Mouse (Mus musculus) retina, adult 2 months (tissue): ENCODE measurements around the gene Olfr1329.
"Not testable (repeated sequence)": the region's sequence is repeated elsewhere in the genome, so short reads cannot be mapped to it uniquely, and the experiment has no call there.

Experiments used
- DNase-seq: peaks from one replicate; pipeline ENCODE4 v3.0.0-alpha.2; 2012; ENCODE audit warnings: low read depth, low spot score

Olfr1329 gene

DNA sequence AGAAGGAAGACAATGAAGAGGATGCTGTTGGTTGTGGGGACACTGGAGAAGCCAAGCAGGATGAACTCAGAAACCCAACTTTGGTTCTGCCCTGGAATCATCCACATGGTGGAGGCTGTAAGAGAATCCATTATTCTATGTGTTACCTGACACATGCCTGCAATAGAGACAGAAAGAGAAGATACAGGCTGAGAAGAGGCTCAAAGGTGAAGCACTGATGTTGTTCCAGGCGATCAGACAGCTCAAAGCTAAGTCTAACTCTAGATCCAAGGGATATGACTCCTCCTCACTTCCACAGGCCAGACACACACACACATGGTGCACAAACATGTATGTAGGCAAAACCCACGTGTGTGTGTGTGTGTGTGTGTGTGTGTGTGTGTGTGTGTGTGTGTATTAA, at the start of gene Olfr1329:
Gene Olfr1329, minus strand, starts transcription at position 101 of the 400 bp plus-strand sequence.
- DNase-seq: not testable (repeated sequence)

DNA sequence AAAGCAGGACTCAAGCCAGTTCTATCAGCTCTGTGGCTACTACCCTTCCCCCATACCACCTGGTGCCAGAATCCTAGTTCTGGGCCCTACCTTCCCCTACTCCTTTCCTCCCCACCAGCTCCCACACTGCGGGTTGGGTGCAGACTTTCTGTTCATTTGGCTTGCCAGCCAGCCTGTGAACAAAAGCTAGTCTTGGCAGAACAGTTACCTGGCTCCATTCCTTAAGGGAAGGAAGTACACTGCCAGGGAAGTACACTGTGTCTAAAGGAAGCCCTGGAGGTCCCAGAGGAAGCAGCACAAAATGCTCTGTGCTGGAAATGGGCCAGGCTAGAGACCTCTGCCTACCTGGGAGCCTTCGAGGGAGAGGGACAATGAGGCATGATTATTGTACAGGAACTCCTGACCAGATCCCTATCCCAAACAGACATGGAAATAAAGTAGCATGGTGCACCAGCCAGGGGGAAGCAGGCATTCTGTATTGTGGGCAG, 43.9 kb upstream of the Olfr1329 start, which contains the start of gene Lao1:
Gene Lao1, plus strand, starts transcription at position 438 of the 488 bp plus-strand sequence.
- DNase-seq: no peak

DNA sequence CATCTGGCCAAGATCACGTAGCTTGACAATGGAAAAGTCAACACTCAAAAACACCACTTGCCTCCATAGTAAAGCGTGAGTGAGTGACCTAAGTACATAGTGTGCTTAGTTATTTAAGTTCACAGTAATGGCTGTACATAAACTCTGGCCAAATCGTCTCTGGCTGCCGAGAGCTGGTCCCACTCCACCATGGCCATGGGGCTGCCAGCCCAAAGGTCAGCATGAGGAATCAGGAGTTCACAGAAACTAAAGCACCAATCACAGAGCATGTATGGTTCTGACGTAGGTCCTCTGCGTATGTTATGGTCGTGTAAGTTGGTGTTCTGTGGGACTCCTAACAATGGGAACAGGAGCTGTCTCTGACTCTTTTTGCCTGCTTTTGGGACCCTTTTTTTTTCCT, 41.5 kb upstream of the Olfr1329 start:
- DNase-seq: no peak

DNA sequence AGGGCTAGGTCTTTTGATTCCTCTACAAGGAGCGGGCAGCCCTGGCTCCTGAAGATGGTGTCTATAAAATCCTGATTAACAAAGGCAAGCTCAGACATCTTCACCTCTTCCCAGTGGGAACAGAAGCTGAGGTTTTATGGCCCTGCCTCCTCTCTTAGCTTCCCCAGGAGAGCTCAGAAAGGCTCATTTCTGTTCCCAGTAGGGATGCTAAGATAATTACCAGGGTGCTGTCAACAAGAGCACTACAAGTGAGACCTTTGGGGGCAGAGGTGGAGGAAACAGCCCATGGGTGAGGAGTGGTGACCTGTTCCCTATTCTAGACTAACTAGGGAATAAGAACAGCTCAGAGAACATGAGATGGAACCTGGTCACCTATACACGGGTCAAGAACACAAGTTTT, 21.2 kb upstream of the Olfr1329 start, which contains the start of gene Olfr1328:
Gene Olfr1328, minus strand, starts transcription at position 101 of the 400 bp plus-strand sequence.
- no peak for DNase-seq

DNA sequence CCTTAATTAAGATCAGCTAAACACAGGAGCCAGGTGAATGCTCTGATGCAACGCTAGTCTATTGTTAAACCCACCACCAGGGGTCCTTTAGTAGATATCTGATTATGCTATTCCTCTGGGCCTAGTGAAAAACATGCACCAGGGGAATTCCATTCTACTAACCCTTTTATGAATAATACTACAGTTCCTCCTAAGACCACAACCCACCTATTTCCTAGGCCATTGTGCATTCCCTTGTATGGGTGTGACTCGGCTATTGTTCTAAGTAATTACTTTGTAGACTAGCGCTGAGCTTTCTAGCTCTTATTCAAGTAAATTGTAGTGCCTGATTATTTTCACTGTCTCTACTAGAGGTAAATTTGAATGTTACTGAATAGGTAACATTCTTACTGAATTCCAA, 14.1 kb upstream of the Olfr1329 start:
- not testable (repeated sequence) for DNase-seq

GRCm38 (mm10) chr4:118901981-118902380, 15.3 kb downstream of the Olfr1329 start:
- no peak for DNase-seq

- DNase-seq: no peak
Measured at GRCm38 (mm10) chr4:118888297-118888696, 29.0 kb downstream of the Olfr1329 start, which contains the start of gene Olfr1330. Gene Olfr1330 (plus strand): TSS chr4:118888597.

- no peak for DNase-seq
Measured at GRCm38 (mm10) chr4:118867566-118867965, 49.7 kb downstream of the Olfr1329 start.
